Mouse (Mus musculus): ENCODE measurements around the gene Timm17a.
A peak's percentile ranks its signal among the peaks of the same experiment; 100 is the strongest.

Gene Timm17a

GRCm38 (mm10) chr1:135313284-135314031 lies at the start of gene Timm17a:
TSS of gene Timm17a (minus strand) at chr1:135313778.
- peak; percentile 91 for DNase-seq (ENCODE audit: low spot score)

DNA sequence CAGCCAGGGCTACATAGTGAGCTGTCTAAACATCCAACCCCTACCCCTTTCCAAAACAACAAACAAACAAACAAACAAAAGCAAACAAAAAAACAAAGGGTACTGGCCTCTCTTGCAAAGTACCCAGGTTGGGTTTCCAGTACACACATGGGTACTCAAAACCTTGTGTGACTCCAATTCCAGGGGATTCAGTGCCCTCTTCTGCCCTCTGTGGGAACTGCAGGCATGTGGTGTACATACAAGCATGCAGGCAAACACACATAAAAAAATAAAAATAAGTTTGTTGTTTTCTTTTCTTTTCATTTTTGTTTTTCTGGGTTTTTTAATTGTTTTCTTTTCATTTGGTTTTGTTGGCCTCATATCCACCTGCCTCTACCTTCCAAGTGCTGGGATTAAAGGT lies 48.5 kb upstream of the Timm17a start:
- no peak for DNase-seq (ENCODE audit: low spot score)

DNA sequence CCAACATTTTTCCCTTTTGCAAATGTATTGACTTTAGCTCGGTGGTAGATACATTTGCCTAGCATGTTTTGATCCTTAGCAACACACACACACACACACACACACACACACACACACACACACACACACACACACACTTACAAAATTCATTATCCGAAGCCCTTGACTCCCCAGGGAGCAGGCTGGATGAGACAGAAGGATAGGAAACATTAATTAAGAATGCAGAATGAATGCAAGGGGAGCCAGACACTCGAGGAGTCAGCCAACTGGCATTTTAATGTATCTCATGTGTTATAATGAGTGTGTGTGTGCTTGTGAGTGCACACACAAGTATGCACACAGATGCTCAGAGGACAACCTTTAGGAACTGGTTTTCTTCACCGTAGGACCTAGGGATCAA lies 47.9 kb upstream of the Timm17a start:
- DNase-seq (ENCODE audit: low spot score) = no peak

- DNase-seq (ENCODE audit: low spot score) = no peak
Observed at GRCm38 (mm10) chr1:135359071-135359470, 45.5 kb upstream of the Timm17a start.

GRCm38 (mm10) chr1:135351953-135352352 lies 38.4 kb upstream of the Timm17a start:
- DNase-seq (ENCODE audit: low spot score) = peak; percentile 80

DNA sequence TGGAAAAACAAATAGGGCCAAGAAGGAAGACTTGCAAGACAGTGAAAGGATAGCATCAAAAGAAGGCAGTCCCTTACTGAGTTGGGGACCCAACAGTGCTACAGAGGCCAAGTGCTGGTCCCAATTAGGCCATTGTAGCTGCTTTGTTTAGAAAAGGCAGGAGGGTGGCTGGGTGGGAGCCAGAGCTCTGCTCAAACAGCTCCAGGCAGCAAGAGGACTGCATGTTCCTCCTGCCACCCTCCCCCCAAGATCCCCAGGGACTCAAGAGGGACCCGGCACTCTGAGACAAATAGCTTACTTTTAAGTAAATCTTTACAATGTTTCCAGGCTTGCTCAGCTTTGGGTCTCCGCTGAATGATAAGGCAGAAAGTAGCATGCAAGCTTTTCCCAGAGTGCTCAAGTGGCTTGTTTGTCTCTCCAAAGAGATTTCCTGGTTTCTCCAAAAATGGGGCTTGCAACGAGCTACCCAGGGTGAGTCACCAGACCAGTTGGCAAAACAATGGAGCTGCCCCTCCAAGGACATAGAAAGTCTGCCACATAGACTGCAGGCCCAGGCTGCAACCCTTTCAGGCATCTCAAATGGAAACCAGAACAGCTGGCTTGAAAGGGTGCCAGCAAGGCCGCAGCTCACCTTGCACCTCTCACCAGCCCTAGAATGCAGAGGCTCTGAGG lies 34.1 kb upstream of the Timm17a start:
- peak; percentile 84 for DNase-seq (ENCODE audit: low spot score)

DNA sequence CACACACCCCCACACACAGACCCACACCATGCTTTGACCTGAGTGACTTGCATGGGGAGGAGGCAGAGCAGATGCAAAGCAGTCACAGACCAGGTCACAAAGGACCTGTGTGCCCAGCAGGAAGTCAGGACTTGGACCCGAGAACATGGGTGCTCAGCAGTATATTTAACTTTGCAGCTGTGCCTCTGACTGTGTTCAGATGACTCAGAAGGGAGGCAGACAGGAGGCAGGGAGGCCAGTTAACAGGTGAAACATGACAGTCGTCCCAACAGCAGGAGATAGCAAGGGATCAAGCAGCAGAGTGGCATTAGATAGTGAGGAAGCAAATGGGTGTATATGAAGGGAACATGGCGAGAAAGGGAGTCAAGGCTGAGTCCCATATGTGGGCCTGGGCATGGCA lies 33.3 kb upstream of the Timm17a start:
- DNase-seq (ENCODE audit: low spot score) = no peak

GRCm38 (mm10) chr1:135344026-135344425 lies 30.4 kb upstream of the Timm17a start:
- DNase-seq (ENCODE audit: low spot score) = no peak

- no peak for DNase-seq (ENCODE audit: low spot score)
Observed at GRCm38 (mm10) chr1:135341947-135342346, 28.4 kb upstream of the Timm17a start.

GRCm38 (mm10) chr1:135330578-135330977 lies 17.0 kb upstream of the Timm17a start:
- no peak for DNase-seq (ENCODE audit: low spot score)

DNA sequence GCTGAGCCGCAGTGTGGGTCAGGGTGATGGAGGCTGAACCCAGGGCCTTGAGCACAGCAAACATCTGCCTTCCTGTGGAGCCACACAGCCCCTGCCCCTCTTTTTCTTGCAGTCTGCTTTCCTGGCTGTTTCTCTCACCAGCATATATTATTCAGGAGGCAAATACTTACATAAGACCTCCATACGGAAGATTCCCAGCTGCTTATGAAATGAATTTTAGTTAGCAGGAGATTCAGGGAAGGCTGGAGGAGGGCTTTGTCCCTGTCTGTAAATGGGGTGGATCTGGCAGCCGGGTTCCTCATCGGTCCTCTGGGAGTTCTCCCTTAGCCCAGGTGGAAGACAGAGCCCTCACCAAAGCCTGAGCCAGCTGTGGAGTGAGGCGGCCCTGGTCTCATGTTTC lies 14.8 kb upstream of the Timm17a start:
- DNase-seq (ENCODE audit: low spot score) = no peak

- no peak for DNase-seq (ENCODE audit: low spot score)
Observed at GRCm38 (mm10) chr1:135325934-135326333, 12.4 kb upstream of the Timm17a start.

- peak; percentile 83 for DNase-seq (ENCODE audit: low spot score)
Observed at GRCm38 (mm10) chr1:135324571-135324970, 11.0 kb upstream of the Timm17a start, which contains the start of gene Lmod1. TSS of gene Lmod1 (plus strand) at chr1:135324807.

DNA sequence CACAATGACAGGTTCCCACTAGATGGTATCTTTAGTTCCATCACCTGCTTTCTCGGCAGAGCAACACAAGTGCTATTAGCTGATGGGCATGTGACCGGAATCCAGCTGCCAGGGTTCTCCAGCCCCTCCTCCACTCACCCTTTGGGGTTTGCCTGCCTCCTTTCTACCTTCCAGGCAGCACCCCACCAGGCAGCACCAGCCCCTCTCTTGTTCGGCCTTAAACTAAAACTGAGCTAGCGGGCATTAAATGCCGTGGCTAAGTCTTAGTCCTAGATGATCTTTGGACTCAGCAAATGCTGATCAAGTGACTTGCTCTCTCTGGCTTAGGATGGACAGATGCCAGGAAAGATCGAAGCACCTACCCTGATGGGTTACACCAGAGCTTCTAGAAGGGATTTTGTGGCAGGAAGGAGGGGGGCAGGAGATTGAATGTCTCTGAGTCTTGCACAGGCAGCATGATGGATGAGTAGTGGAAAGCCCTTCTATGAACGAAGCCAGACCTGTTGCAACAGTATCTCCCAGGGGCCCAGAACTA lies 9.9 kb upstream of the Timm17a start:
- no peak for DNase-seq (ENCODE audit: low spot score)

GRCm38 (mm10) chr1:135312201-135312600 lies 1.4 kb downstream of the Timm17a start:
- DNase-seq (ENCODE audit: low spot score) = no peak

DNA sequence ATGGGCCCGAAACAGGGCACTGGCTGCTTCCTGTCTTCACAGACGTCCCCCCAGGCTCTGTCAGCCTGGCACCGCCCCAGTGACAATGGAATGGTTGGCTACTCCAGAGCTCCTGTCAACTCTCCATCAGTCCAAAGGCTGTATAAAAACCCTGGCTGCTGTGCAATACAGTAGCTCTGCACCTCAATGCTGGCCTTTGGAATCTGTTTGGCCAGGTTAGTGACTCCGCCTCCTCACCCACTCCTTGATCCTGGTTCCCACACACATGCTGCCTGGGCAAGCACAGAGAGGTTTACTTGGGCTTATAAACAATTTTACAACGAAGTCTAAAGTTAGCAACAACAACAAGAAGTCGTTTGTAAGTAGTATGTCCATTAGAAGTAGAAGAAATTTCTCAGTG lies 2.2 kb downstream of the Timm17a start:
- DNase-seq (ENCODE audit: low spot score) = no peak

- no peak for DNase-seq (ENCODE audit: low spot score)
Observed at GRCm38 (mm10) chr1:135290908-135291307, 22.7 kb downstream of the Timm17a start.

DNA sequence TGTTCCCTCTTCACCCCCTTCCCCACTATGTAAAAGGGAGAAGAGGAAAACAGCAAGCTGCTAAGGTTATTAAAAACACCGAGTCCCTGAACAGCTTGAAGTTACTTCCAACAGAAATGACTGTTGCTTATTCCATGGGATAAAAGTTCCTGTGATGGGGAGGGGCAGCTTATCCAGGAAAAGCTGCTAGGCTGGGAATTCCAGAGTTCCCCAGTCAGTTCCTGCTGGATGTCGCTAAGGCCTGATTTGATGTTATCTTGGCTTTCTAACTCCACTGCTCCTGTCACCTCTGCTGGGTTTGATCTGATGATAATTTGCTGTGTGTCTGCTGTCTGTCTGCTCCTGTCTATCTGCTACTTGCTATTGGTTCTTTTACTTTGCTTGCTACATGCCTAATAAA lies 27.3 kb downstream of the Timm17a start:
- no peak for DNase-seq (ENCODE audit: low spot score)

GRCm38 (mm10) chr1:135283826-135284291 lies 29.7 kb downstream of the Timm17a start, which contains the start of gene Rnpep:
TSS of gene Rnpep (minus strand) at chr1:135284084.
- peak; percentile 76 for DNase-seq (ENCODE audit: low spot score)

- no peak for DNase-seq (ENCODE audit: low spot score)
Observed at GRCm38 (mm10) chr1:135283287-135283825, 30.2 kb downstream of the Timm17a start.

DNA sequence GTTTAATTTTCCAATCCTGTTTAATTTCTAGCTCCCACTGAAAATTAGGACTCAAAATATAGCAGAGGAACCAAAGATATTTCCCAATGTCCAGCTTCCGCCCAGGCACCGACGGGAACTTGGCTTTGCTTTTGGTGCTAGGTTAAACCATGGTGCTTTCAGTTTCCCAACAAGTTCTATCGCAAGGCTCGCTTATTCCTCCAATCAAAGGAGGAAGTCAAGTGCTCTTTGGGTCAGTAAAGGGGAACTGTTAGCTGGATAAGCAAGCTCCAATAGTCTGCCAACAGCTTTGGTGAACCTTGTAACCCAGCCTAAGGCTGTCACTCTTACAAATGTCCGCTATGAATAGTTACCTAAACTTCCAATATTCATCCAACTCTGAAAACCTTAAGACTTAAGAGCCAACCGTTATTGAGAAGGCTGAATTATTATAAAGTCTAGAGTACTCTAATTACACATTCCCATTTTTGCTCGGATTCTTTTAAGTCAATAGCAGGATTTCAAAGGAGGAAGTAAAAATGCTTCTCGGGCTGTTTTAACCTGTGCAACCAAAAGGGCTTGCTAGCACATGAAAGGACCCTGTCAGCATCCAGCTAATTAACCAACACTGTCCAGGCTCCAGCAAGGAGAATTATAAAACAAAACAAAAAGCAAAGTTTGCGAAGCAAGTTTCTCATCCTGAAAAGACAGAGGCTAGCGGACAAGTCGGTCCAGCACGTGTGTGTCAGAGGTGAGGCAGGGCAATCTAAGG lies 30.9 kb downstream of the Timm17a start:
- DNase-seq (ENCODE audit: low spot score) = no peak

GRCm38 (mm10) chr1:135281841-135282240 lies 31.7 kb downstream of the Timm17a start:
- no peak for DNase-seq (ENCODE audit: low spot score)
